Mouse (Mus musculus): Measurements from ENCODE around the gene Crebbp.

Crebbp gene

GRCm38 (mm10) chr16:4045524-4045923, 168.3 kb downstream of the Crebbp start:
- no peak for DNase-seq (ENCODE audit: low spot score in 2 of 2)

GRCm38 (mm10) chr16:4044093-4044492, 169.7 kb downstream of the Crebbp start:
- no peak for DNase-seq (ENCODE audit: low spot score in 2 of 2)

GRCm38 (mm10) chr16:4041646-4042045, 172.2 kb downstream of the Crebbp start:
- no peak for DNase-seq (ENCODE audit: low spot score in 2 of 2)

- no peak for DNase-seq (ENCODE audit: low spot score in 2 of 2)
Measured at GRCm38 (mm10) chr16:4040206-4040605, 173.6 kb downstream of the Crebbp start.

GRCm38 (mm10) chr16:4037690-4038089, 176.1 kb downstream of the Crebbp start:
- no peak for DNase-seq (ENCODE audit: low spot score in 2 of 2)

GRCm38 (mm10) chr16:4036807-4037206, 177.0 kb downstream of the Crebbp start, which contains the start of gene Dnase1:
Gene Dnase1 (plus strand): TSS chr16:4036942.
- DNase-seq (ENCODE audit: low spot score in 2 of 2), result no peak

GRCm38 (mm10) chr16:4035575-4035974, 178.2 kb downstream of the Crebbp start:
- DNase-seq (ENCODE audit: low spot score in 2 of 2), result no peak

GRCm38 (mm10) chr16:4034476-4034875, 179.3 kb downstream of the Crebbp start:
- no peak for DNase-seq (ENCODE audit: low spot score in 2 of 2)

GRCm38 (mm10) chr16:4033971-4034370, 179.8 kb downstream of the Crebbp start:
- DNase-seq (ENCODE audit: low spot score in 2 of 2), result no peak

GRCm38 (mm10) chr16:4032341-4032748, 181.5 kb downstream of the Crebbp start:
- peak; percentile 8 to 21 for DNase-seq (ENCODE audit: low spot score in 2 of 2)

- DNase-seq (ENCODE audit: low spot score in 2 of 2), result no peak
Measured at GRCm38 (mm10) chr16:4031441-4032274, 182.1 kb downstream of the Crebbp start.

Measured in natural killer cell, adult 2 months (primary cell).